Mouse (Mus musculus) embryo, embryonic 9.5 days (tissue): ENCODE results near the gene Nup188.

ENCODE experiments used
- DNase-seq: peaks from one replicate; pipeline ENCODE4 v3.0.0-alpha.2; 2017; ENCODE audit errors: extremely low spot score

Nup188 gene

DNA sequence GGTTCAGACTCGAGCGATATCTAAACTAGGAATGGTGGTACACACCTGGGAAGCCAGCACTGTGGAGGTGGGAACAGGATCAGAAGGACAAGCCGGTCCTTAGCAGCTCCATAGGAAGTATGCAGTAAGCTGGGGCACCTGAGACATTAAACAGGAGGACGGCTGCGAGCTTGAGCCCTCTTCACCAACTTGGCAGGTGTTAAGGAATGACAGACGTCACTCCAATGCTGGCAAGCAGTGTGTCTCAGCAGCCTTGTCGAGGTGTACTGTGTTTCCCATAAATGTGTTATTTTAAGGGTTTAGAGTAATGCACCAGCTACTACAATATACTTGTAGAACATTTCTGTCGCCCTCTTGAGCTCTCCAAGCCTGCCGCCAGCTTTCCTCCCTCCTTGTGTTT is 100.7 kb downstream of the Nup188 start:
- no peak for DNase-seq

DNA sequence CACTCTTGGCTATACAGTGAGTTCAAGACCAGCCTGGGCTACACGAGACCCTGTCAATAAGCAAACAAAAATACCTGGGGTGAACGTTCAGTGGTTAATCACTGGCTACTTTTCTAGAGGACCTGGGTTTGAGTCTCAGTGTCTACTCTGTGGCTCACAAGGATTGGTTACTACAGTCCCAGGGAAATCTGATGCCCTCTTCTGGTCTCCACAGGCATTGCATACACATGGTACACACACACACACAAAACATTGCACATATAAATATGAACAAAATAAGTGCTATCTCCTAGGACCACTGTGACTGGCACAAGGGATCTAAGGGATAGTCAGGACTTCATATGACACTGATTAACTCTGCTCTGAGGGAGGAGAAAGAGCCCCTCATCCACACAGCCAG is 102.8 kb downstream of the Nup188 start:
- DNase-seq, result no peak

DNA sequence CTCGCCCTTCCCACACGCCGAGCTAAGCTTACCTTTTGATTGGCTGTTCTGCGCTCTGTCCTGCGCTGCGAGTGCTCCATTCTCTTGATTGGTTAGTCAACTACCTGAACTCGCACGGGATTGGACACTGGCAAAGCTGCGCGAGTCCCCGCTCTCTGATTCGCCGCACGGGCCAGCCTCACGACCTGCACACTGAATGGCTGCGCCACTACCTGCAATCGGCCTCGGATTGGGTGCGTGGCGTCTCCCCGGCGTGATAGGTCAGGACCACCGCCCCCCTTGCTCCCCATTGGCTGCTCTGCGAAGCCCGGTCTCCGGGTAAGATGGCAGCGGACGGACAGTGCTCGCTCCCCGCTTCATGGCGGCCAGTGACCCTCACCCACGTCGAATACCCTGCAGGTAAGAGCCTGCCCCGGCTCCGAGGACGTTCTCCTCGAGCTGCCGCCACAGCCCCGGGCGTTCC is 105.9 kb downstream of the Nup188 start, which contains the start of gene Dolpp1:
Gene Dolpp1, plus strand, starts transcription at position 141 of the 463 bp plus-strand sequence.
- DNase-seq, result peak; percentile 96

DNA sequence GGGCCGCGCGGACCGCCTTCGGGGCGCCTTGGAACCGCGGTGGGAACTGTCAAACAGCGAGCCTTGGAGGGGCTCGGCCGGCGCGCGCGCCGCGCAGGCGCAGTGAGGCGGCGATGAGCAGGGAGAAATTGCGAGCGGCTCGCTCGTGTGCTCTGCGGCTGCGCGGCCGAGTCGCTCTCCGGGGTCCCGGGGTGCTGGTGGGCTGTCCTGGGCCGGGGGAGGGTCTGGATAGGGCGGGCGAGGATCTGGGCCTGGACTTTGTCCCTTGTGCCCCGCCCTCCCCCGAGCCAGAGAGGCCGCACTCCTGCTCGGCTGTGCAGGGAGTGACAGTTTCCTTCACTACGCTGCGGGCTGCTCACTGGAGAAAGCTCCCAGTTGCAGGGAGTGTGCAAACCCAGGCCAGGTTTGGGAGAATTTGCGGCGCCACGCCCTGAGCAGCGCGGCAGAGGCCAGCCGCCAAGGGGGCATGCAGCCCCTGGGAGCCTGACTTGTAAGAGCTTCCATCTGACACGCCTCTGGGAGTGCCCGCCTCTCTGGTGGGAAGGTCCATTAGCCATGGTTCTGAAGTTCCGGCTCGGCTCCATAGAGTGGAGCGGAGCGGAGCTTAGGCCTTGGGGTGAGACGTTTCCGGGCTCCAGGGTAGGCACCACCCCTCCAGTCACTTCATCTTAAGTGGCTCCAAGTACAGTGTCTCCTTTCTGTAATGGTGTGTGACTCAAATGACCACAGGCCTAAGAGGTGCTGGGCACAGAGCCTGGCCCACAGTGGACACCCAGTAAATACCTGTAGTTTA is 106.6 kb downstream of the Nup188 start:
- peak; percentile 93 for DNase-seq

DNA sequence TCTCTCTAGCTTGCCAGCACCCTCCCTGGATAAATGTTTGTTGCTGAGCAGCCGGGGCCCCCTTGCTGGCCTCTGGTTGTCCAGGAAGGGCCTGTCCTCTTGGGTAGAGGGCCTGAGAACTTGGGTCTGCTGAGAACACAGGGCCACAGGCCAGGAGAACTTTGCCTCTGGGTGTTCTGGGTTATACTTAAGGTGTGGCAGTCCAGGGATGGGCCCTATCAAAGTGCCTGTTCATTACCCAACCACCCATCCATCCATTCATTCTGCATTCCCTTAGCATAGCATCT is 107.1 kb downstream of the Nup188 start:
- no peak for DNase-seq
